Mouse (Mus musculus) embryo, embryonic 10 days (tissue): ENCODE measurements around the gene Ttc17.

Experiments
- DNase-seq: peaks from one replicate; pipeline ENCODE4 v3.0.0-alpha.2; 2015; ENCODE audit warnings: low spot score

Gene Ttc17

DNA sequence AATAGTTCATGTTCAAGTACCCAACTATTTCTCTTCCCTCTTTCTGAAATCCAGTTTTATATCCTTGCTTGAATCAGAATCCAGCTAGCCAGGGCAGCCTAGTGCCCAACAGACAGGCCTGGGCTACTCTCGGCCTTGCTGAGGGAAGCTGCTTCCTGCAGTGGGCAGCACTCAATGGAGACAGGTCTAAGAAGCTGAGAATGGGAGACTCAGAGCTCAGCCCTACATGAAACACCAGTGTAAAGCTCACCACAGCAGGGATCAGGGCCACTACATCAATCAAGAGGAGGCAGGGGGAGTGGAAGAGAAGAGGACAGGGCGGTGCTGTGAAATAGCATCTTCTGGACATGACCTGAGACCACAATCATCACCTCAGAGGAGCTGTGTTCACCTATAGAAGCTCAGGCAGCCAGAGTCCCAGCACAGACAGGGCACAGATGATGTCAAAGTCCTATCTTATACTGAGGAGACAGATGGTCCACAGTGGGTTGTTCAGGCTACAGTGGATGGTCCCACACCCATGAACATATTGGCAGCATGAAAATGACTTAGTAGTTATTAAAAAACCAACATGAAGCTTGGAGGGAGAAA lies 25.3 kb downstream of the Ttc17 start:
- DNase-seq = no peak

- no peak for DNase-seq
Measured at GRCm38 (mm10) chr2:94378678-94379077, 27.8 kb downstream of the Ttc17 start.

DNA sequence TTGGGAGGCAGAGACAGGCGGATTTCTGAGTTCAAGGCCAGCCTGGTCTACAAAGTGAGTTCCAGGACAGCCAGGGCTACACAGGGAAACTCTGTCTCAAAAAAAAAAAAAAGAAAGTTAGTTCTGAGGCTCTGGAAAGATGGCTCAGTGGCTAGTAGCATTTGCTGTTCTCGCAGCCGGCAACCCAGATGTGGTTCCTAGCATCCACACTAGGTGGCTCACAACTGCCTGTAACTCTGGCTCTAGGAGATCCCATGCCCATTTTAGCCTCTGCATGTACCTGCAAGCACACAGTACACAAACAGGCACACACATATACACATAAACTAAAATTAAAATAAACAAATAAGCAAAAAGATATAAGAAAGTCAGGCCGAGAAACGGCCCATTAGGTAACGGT lies 35.4 kb downstream of the Ttc17 start:
- DNase-seq = peak; percentile 28

DNA sequence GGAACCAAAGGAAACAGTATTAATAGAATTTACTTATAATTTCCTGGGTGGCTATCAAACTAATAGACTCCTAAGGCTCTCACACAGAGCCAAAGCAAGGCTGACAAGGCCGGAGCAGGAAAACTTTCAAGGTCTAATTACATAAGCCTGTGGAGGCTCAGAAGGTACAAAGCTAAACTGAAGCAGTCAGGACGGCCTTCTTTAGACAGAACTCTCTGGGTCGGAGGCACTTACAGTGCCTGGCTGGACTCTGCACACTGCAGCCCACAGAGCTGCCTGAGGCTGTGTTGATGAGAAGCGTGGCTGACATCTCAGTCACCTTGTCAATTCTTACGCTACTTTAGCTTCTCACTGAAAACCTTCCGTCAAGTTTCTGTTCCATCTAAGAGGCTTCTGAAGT lies 42.7 kb downstream of the Ttc17 start:
- no peak for DNase-seq

DNA sequence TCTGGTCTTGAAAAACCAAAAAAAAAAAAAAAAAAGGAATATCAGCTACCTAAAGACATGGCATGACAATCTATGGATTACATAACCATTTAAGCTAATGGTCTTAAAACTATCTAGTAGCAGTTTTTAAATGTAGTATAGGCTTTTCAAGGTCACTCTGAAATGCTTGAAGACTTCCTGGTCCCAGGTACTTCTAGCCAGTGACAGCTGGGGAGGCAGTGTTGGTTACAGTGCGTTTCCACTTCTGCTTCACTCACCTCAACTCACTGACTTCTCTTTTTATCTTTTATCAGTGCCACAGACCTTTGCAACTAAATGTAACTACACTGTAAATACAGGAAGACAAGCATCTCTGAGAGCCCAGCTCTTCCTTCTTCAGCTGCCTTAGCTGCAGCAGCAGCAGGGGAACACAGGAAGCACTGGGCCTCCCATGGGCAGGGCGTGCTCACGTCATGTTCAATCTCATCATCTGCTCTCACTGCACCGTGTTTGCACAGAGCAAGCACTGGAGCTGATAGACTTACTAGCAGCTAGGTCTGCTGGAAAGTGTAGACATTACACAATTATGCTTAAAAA lies 46.0 kb downstream of the Ttc17 start:
- no peak for DNase-seq

- no peak for DNase-seq
Measured at GRCm38 (mm10) chr2:94348165-94348591, 58.3 kb downstream of the Ttc17 start.

- DNase-seq = no peak
Measured at GRCm38 (mm10) chr2:94346746-94347145, 59.7 kb downstream of the Ttc17 start.

- no peak for DNase-seq
Measured at GRCm38 (mm10) chr2:94344624-94345023, 61.9 kb downstream of the Ttc17 start.

- DNase-seq = no peak
Measured at GRCm38 (mm10) chr2:94343290-94344285, 62.9 kb downstream of the Ttc17 start.

DNA sequence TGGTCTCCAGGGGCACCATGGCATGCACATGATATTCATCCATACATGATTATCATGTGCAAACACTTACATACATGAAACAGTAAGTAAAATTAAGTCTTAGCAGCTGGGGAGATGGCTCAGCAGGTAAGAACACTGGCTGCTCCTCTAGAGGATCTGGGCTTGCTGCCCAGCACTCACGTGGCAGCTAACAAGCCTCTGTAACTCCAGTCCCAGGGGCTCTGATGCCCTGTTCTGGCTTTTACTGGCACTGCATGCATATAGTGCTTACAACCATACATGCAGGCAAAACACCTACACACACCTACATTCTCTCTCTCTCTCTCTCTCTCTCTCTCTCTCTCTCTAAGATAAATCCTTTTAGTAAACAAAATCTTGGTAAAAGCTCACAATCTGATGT lies 65.7 kb downstream of the Ttc17 start:
- no peak for DNase-seq

GRCm38 (mm10) chr2:94339495-94339894 lies 67.0 kb downstream of the Ttc17 start:
- no peak for DNase-seq

- no peak for DNase-seq
Measured at GRCm38 (mm10) chr2:94336336-94336735, 70.2 kb downstream of the Ttc17 start.

DNA sequence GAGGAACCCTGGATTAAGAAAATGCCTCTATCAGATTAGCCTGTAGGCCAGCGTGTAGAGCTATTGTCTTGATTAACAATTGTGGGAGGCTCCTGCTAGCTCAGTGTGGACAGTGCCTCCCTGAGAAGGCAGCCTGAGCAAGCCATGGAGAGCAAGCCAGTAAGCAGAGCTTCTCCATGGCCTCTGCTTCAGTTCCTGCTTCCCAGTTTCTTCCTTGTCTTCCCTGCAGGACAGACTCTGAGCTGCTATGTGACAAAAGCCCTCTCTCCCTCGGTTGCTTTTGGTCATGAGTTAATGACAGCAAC lies 71.8 kb downstream of the Ttc17 start:
- no peak for DNase-seq

DNA sequence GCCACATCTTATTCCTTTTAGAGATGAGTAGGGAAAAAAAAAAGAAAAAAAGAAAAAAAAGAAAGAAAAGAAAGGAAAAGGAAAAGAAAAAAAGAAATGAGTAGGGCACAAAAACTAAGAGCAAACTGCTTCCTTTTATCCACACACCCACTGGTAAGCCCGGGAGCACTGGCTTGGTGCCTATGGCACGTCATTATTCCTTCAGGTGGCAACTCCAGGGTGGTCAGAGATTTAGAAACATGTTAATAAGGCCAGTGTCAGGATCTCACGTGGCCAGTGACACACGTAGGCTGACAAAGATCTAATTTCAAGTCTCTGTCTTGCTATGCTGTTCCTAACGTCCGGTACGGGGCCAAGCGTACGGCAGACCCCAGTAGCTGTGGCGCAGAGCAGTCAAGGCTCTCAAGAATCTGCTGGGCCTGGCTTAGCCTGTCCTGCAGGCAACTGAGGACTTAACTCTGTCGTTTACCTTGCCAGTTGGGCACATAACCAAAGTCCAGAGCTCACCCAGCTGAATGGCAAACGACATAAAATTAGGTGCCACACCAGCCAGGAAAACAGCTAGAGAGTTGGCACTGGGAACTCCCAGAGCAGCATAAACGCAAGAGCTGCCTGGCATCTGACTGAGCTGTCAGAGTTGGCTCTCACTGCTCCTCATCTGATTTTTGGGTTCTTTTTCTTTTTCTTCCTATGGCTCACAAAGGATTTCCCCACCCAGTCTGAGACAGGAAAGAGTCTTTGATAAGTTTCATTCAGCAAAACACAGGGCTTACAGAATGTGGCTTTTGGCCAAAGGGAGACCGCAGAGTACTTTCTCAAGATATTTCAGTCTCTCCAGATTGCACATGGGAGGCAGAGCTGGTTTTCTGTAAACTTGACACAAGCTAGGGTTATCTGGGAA lies 72.4 kb downstream of the Ttc17 start:
- no peak for DNase-seq

- DNase-seq = no peak
Measured at GRCm38 (mm10) chr2:94333086-94333485, 73.4 kb downstream of the Ttc17 start.

DNA sequence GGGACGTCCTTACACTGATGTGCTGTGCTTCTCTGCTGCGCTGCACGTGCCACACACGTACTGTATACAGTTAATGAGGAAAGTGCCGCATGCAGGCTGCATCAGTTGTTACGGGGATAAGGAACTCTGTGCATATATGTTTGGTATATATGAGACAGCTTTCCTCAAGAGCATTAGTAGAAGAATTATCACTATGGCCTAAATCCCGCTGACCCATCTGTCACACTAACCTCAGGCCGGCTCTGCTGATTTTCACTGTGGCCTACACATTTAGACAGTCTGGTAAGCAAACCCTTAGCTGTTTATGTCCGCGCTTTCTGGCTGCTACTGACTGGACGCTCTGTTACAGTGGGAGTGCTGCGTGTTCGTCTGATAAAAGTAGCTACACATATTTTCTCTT lies 77.2 kb downstream of the Ttc17 start:
- DNase-seq = no peak

GRCm38 (mm10) chr2:94327836-94328235 lies 78.7 kb downstream of the Ttc17 start:
- DNase-seq = no peak

- no peak for DNase-seq
Measured at GRCm38 (mm10) chr2:94319780-94320179, 86.7 kb downstream of the Ttc17 start.

GRCm38 (mm10) chr2:94316526-94316925 lies 90.0 kb downstream of the Ttc17 start:
- DNase-seq = no peak

DNA sequence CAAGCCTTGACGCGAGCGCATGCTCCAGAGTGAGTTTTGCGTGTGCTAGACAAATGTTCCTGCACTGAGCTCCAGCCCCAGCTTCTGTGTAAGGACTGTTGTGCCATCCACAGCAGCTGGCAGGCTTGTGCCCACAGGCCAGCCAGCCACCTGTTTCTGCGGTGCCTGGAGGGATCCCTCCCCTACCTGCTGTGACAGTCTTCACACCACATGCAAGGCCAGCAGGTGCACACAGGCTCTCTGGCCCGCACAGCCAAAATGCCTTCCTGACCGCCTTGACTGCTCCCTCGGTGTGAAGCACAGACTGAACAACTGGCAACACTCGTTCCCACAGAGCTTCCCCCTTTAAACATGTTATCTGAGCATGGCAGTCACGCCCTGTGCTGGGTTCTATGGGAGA lies 102.5 kb downstream of the Ttc17 start:
- DNase-seq = no peak

DNA sequence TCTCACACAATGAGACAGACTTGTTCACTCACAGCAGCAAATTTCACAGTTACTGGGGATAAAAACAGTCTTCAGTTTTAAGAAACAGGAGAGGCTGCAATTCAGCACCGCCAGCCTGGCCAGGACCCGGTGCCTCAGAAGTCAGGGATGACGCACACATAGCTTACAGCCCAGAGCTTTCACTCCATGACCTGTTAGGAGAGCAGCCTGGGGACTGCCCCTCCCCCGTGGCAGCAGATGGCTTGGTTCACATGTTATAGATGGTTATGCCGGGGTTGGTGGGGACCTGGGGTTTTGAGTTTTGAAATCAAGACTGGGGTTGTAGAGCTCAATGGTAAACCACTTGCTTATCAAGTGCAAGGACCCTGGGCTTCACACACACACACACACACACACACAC lies 104.1 kb downstream of the Ttc17 start:
- DNase-seq = no peak

GRCm38 (mm10) chr2:94301749-94302148 lies 104.7 kb downstream of the Ttc17 start:
- DNase-seq = no peak
